Mouse (Mus musculus): ENCODE measurements around the gene Sugct.
A peak's percentile ranks its signal among the peaks of the same experiment; 100 is the strongest.

Sugct gene

GRCm38 (mm10) chr13:17288377-17288776 lies 407.0 kb downstream of the Sugct start:
- DNase-seq: no peak

GRCm38 (mm10) chr13:17245936-17246335 lies 449.4 kb downstream of the Sugct start:
- no peak for DNase-seq

- DNase-seq: peak; percentile 9
These were observed 478.8 kb downstream of the Sugct start for GRCm38 (mm10) chr13:17216524-17216923.

GRCm38 (mm10) chr13:17212681-17213080 lies 482.7 kb downstream of the Sugct start:
- no peak for DNase-seq

GRCm38 (mm10) chr13:17190180-17190762 lies 505.1 kb downstream of the Sugct start:
- DNase-seq: no peak

- no peak for DNase-seq
These were observed 510.1 kb downstream of the Sugct start for GRCm38 (mm10) chr13:17185253-17185652.

GRCm38 (mm10) chr13:17165917-17166316 lies 529.4 kb downstream of the Sugct start:
- no peak for DNase-seq

GRCm38 (mm10) chr13:17164721-17165120 lies 530.6 kb downstream of the Sugct start:
- no peak for DNase-seq

- DNase-seq: no peak
These were observed 548.8 kb downstream of the Sugct start for GRCm38 (mm10) chr13:17146441-17146992.

- no peak for DNase-seq
These were observed 579.3 kb downstream of the Sugct start for GRCm38 (mm10) chr13:17116073-17116472.

GRCm38 (mm10) chr13:17102372-17102771 lies 593.0 kb downstream of the Sugct start:
- no peak for DNase-seq

- DNase-seq: no peak
These were observed 608.8 kb downstream of the Sugct start for GRCm38 (mm10) chr13:17086547-17086946.

GRCm38 (mm10) chr13:17086146-17086545 lies 609.2 kb downstream of the Sugct start:
- DNase-seq: no peak

- DNase-seq: no peak
These were observed 610.2 kb downstream of the Sugct start for GRCm38 (mm10) chr13:17084946-17085852.

- no peak for DNase-seq
These were observed 613.7 kb downstream of the Sugct start for GRCm38 (mm10) chr13:17081618-17082017.

- DNase-seq: no peak
These were observed 629.8 kb downstream of the Sugct start for GRCm38 (mm10) chr13:17065552-17065951.

GRCm38 (mm10) chr13:17056650-17057049 lies 638.7 kb downstream of the Sugct start:
- no peak for DNase-seq

- DNase-seq: no peak
These were observed 651.7 kb downstream of the Sugct start for GRCm38 (mm10) chr13:17043426-17044224.

GRCm38 (mm10) chr13:17042332-17042731 lies 653.0 kb downstream of the Sugct start:
- no peak for DNase-seq

- no peak for DNase-seq
These were observed 655.6 kb downstream of the Sugct start for GRCm38 (mm10) chr13:17039727-17040126.

GRCm38 (mm10) chr13:17038341-17038740 lies 657.0 kb downstream of the Sugct start:
- DNase-seq: no peak

- DNase-seq: no peak
These were observed 657.5 kb downstream of the Sugct start for GRCm38 (mm10) chr13:17037899-17038298.

- no peak for DNase-seq
These were observed 664.6 kb downstream of the Sugct start for GRCm38 (mm10) chr13:17030761-17031160.
